Mouse (Mus musculus): ENCODE results near the gene Tmem205. TPM values are rescaled to one million over a fixed set of nuclear protein-coding genes. Genes with fewer than 3 reads are reported as not detected.

Gene Tmem205
- total RNA-seq, 2 experiments from 2014 or later = 1.5 to 9.8 TPM

GRCm38 (mm10) chr9:21947540-21948130 is 20.3 kb upstream of the Tmem205 start:
- ATAC-seq (replicated peaks; ENCODE audit: low FRiP score, poor library complexity, severe bottlenecking) = no peak

GRCm38 (mm10) chr9:21944267-21944666 is 16.9 kb upstream of the Tmem205 start:
- ATAC-seq (replicated peaks; ENCODE audit: low FRiP score, poor library complexity, severe bottlenecking) = no peak; the same call in 1 of the 2 replicates

GRCm38 (mm10) chr9:21943638-21944037 is 16.3 kb upstream of the Tmem205 start:
- no peak for ATAC-seq (replicated peaks; ENCODE audit: low FRiP score, poor library complexity, severe bottlenecking)

- ATAC-seq (replicated peaks; ENCODE audit: low FRiP score, poor library complexity, severe bottlenecking) = no peak
Observed at GRCm38 (mm10) chr9:21943046-21943445, 15.7 kb upstream of the Tmem205 start.

- ATAC-seq (replicated peaks; ENCODE audit: low FRiP score, poor library complexity, severe bottlenecking) = no peak
Observed at GRCm38 (mm10) chr9:21938234-21938855, 11.0 kb upstream of the Tmem205 start.

GRCm38 (mm10) chr9:21937711-21938175 is 10.4 kb upstream of the Tmem205 start:
- no peak for ATAC-seq (replicated peaks; ENCODE audit: low FRiP score, poor library complexity, severe bottlenecking)

- ATAC-seq (replicated peaks; ENCODE audit: low FRiP score, poor library complexity, severe bottlenecking) = peak; percentile 59
Observed at GRCm38 (mm10) chr9:21936692-21937570, 9.6 kb upstream of the Tmem205 start, which contains the start of gene Plppr2. Plppr2 (plus strand) TSS chr9:21937033.

- no peak for ATAC-seq (replicated peaks; ENCODE audit: low FRiP score, poor library complexity, severe bottlenecking)
Observed at GRCm38 (mm10) chr9:21935466-21936131, 8.2 kb upstream of the Tmem205 start.

- ATAC-seq (replicated peaks; ENCODE audit: low FRiP score, poor library complexity, severe bottlenecking) = no peak
Observed at GRCm38 (mm10) chr9:21934021-21934420, 6.7 kb upstream of the Tmem205 start.

GRCm38 (mm10) chr9:21932445-21933137 is 5.2 kb upstream of the Tmem205 start:
- no peak for ATAC-seq (replicated peaks; ENCODE audit: low FRiP score, poor library complexity, severe bottlenecking)

- no peak for ATAC-seq (replicated peaks; ENCODE audit: low FRiP score, poor library complexity, severe bottlenecking)
Observed at GRCm38 (mm10) chr9:21932006-21932405, 4.7 kb upstream of the Tmem205 start.

GRCm38 (mm10) chr9:21929208-21929607 is 1.9 kb upstream of the Tmem205 start:
- no peak for ATAC-seq (replicated peaks; ENCODE audit: low FRiP score, poor library complexity, severe bottlenecking)

GRCm38 (mm10) chr9:21926784-21927183 is 572 bp downstream of the Tmem205 start:
- no peak for ATAC-seq (replicated peaks; ENCODE audit: low FRiP score, poor library complexity, severe bottlenecking)

- ATAC-seq (replicated peaks; ENCODE audit: low FRiP score, poor library complexity, severe bottlenecking) = no peak
Observed at GRCm38 (mm10) chr9:21926155-21926554, 1.2 kb downstream of the Tmem205 start.

- ATAC-seq (replicated peaks; ENCODE audit: low FRiP score, poor library complexity, severe bottlenecking) = no peak
Observed at GRCm38 (mm10) chr9:21925506-21925905, 1.9 kb downstream of the Tmem205 start.

- no peak for ATAC-seq (replicated peaks; ENCODE audit: low FRiP score, poor library complexity, severe bottlenecking)
Observed at GRCm38 (mm10) chr9:21925034-21925433, 2.3 kb downstream of the Tmem205 start.

- peak; percentile 81 for ATAC-seq (replicated peaks; ENCODE audit: low FRiP score, poor library complexity, severe bottlenecking)
Observed at GRCm38 (mm10) chr9:21924099-21924493, 3.3 kb downstream of the Tmem205 start.

GRCm38 (mm10) chr9:21923490-21924098 is 3.8 kb downstream of the Tmem205 start:
- ATAC-seq (replicated peaks; ENCODE audit: low FRiP score, poor library complexity, severe bottlenecking) = no peak

- no peak for ATAC-seq (replicated peaks; ENCODE audit: low FRiP score, poor library complexity, severe bottlenecking)
Observed at GRCm38 (mm10) chr9:21923036-21923435, 4.3 kb downstream of the Tmem205 start.

Measured in erythroblast, adult 5-6 weeks (primary cell).